Mouse (Mus musculus) hematopoietic stem cell, adult 5-6 weeks (primary cell): ENCODE measurements around the gene Atoh7. TPM values are rescaled to one million over a fixed set of nuclear protein-coding genes. Genes with fewer than 3 reads are reported as not detected.

ENCODE experiments used
- ATAC-seq, 2 experiments: fragments of 125-278 bp in 1 of 2; replicated peaks in 1 of 2; 2 replicates each; pipeline ENCODE4 v1.8.0; 2016 to 2017; ENCODE audit warnings: inconsistent platforms in 2 of 2, mild to moderate bottlenecking in 2 of 2, moderate number of reproducible peaks in 2 of 2, low read depth in 1 of 2, moderate TSS enrichment in 1 of 2; ENCODE audit not compliant: low FRiP score in 2 of 2, poor library complexity in 2 of 2, severe bottlenecking in 2 of 2, insufficient read depth in 1 of 2, low TSS enrichment in 1 of 2
- total RNA-seq: library from RNA; stranded (forward); fragments of 172-1452, 232-1000 nt; gene quantifications from 2 replicates; pipeline ENCODE4 v1.2.3, GENCODE M21; 2017

Gene Atoh7
- total RNA-seq, 1 experiment from 2014 or later, result not detected

DNA sequence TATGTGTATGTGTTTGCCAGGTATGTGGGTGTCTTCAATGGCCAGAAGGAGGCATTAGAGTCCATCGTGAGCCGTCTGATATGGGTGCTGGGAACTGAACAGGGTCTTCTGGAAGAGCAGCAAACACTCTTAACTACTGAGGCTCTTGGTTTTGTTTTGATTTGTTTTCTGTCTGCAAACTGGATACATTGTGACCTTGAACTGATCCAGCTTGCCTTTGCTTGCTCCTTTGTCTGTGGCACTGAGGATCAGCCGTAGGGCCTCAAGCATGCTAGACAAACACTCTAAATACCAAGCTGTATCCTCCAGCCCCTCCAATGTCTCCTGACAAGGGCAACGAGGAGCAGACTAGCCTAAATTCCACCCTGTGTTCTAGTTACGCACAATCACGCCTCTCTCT lies 27.7 kb downstream of the Atoh7 start:
- no peak for ATAC-seq

DNA sequence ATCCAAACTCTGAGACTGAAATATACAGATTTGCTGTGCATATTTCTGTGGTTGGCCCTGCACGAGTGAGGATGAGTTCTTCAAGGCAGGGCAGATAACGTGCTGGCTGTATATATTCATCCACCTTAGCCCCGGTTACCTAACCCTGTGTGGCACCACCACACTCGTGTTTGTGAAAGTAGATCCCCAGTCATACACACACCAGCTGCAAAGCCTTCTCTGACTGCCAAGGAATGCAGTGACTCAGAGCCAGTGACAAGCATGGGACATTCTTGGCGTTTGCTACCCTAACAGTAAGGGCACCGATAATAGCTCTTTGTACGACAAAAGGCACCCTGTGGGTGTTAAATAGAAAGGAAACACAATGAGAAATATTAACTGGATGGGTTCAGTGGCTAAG lies 28.8 kb downstream of the Atoh7 start:
- ATAC-seq, result no peak

DNA sequence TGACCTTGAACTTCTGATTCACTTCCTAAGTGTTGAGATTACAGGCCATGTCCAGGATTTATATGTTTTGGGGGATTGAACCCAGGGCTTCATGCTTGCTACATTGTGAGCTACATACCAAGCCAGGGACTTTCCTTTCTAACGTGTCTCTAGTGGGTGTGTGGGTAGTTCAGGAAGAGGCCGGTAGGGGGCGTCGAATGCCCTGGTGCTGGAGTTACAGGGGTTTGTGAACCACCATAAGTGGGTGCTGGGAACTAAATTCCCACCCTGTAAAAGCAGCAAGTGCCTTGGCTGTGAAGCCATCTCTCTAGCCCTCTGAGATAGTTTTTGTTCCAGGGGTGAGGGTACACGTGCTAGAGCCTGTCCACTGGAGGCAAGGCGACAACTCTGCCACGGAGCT lies 31.0 kb downstream of the Atoh7 start:
- ATAC-seq, result no peak

DNA sequence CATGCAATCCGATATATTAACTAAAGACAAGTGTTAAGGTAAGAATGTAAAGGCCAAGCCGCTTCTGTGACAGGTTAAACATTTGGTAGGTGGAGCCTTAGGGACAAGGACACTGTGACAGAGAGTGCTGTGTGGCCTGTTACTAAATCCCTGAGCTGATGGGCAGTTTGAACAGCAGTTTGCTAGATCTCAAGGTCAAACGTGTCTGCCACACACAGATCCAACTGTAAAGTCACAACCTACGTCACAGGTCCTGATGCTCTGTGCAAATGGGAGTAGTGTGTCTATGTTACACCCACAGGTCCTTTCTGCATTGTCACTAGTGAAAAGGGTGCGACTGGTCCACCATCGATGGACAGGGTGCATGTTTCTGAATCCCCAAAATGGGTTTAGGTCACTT lies 32.9 kb downstream of the Atoh7 start:
- ATAC-seq, result no peak

DNA sequence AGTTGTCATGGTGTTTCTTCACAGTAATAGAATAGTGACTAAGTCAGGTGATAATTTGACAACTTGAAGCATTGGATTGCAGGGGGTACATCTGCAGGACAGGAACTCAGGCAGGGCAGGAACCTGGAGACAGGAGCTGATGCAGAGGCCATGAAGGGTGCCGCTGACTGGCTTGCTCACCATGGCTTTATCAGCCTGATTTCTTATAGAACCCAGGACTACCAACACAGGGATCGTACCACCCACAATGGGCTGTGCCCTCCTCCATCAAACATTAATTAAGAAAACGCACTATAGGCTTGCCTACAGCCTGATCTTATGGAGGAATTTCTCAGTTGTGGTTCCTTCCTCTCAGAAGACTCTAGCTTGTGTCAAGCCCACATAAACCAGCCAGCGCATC lies 33.9 kb downstream of the Atoh7 start:
- no peak for ATAC-seq

DNA sequence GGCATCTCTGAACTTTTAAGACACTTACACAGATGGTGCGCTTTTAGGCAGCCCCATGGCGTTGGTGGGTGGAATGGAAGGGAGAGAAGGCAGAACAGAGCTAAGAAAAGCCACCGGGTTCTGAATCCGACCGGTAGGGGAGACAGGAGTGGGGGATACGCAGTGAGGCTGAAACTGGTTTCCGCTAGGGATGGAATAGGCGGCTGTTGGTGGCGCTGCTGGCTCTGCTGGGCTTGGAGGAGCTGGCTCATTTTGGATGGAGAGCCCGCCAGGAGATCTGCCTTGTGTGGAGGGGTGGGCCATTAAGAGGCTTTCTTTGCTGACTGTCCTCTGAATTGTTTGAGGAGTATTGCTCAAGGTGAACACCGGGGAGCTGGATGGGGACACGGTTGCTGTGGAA lies 36.2 kb downstream of the Atoh7 start:
- ATAC-seq, result no peak

DNA sequence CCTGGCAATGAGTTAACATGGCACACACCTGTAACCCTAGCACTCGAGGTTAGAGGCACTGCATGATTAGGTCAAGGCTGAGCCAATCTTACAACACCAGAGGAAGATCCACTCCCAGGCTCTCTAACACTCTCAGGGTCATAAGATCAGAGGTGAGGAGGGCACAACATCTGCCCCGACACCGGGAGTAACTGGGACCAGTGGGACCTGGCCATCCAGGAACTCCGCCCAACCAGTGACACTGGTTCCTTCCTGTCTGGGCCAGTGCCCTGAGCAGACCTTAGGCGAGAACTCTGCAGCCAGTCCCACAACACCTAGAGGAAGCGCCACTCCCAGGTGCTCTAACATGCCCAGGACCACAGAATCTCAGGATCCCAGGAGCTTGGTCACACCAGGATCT lies 37.0 kb downstream of the Atoh7 start:
- no peak for ATAC-seq

DNA sequence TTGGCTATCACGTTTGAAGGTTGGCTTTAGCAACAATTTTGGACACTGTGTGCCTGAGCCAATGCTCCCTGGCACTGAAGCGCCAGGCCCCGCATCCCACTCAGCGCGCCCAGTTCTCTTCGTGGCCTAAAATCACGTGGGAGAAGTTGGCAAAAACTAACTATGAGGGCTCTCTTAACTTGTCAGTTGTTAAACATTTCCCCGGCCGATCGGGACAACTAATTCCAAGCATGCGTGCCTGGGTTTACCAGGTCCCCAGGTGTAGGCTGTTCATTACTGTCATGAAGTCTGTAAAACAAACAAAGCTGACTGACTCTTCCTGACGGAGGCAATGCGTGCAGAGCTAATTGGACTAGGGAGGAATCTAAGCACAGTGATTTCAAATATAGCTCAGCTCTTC lies 43.2 kb downstream of the Atoh7 start:
- no peak for ATAC-seq

Other genes starting within 250 kb of the Atoh7 start
- 33.0 and 35.6 TPM in 2 replicates for gene Tet1, start 190.7 kb upstream of the Atoh7 start, total RNA-seq
- gene Slc25a16, start 179.0 kb upstream of the Atoh7 start, total RNA-seq, result 12.9 and 15.4 TPM in 2 replicates
- 31.8 and 32.4 TPM in 2 replicates for gene Dna2, start 152.6 kb upstream of the Atoh7 start, total RNA-seq
- 11.3 and 22.8 TPM in 2 replicates for gene Rufy2, start 119.4 kb upstream of the Atoh7 start, total RNA-seq
- 77.9 and 95.4 TPM in 2 replicates for gene Hnrnph3, start 75.4 kb upstream of the Atoh7 start, total RNA-seq
- gene Pbld2, start 75.3 kb upstream of the Atoh7 start, total RNA-seq, result 0.19 and 3.2 TPM in 2 replicates
- gene Pbld1, start 39.5 kb upstream of the Atoh7 start, total RNA-seq, result 2.4 and 3.6 TPM in 2 replicates
- not detected in 2 replicates for gene Mypn, start 104.3 kb downstream of the Atoh7 start, total RNA-seq
- gene Herc4, start 144.2 kb downstream of the Atoh7 start, total RNA-seq, result 57.3 and 61.5 TPM in 2 replicates